Mouse (Mus musculus): ENCODE measurements around the gene Pdia4. TPM values are rescaled to one million over a fixed set of nuclear protein-coding genes. Genes with fewer than 3 reads are reported as not detected.

The Pdia4 gene
- polyA plus RNA-seq, 1 experiment from 2014 or later: 209 TPM

DNA sequence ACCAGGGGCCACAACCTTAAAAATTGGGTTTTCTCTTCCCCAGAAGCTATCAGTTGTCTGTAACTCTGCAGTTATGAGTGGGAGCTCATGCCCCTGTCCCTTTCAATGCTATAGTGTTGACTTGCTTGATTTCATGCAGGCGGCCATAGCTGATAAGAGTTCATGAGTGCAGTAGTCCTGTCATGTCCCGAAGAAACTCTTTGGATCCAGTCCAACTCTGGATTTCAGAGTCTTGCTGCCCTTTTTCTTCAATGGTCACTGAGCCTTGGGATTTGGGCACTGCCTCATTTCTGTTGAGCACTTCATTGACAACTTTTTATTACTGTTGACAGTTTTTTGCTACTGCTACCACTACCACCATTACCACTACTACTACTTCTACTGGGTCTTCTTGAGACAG is 24.4 kb upstream of the Pdia4 start:
- H3K36me3 ChIP-seq (ENCODE audit: insufficient read depth, low read length): no peaks in the 10 kb centered on the region
- no peaks in the 10 kb centered on the region for H3K27me3 ChIP-seq (ENCODE audit: insufficient read depth, low read length)
- 67% methylated on average over 2 of the region's 2 CpGs for WGBS
- no peak for ATAC-seq (replicated peaks; ENCODE audit: low FRiP score, low read depth)
- H3K4me3 ChIP-seq (replicated peaks; ENCODE audit: low read depth, low read length): no peak overlapping the region
- DNase-seq (ENCODE audit: low spot score): no peak
- no peaks in the 10 kb centered on the region for H3K9me3 ChIP-seq (replicated peaks; ENCODE audit: low read length)
- no peak overlapping the region for H3K9ac ChIP-seq (ENCODE audit: low read depth, low read length)
- no peak for TF ChIP-seq CTCF (IDR thresholded peaks at IDR 0.05; ENCODE audit: low read depth)
- no peaks in the 10 kb centered on the region for H3K4me1 ChIP-seq (replicated peaks; ENCODE audit: insufficient read depth, low read length)
- no peak overlapping the region for H3K4me2 ChIP-seq (ENCODE audit: low read length)
- no peak overlapping the region for H3K27ac ChIP-seq

DNA sequence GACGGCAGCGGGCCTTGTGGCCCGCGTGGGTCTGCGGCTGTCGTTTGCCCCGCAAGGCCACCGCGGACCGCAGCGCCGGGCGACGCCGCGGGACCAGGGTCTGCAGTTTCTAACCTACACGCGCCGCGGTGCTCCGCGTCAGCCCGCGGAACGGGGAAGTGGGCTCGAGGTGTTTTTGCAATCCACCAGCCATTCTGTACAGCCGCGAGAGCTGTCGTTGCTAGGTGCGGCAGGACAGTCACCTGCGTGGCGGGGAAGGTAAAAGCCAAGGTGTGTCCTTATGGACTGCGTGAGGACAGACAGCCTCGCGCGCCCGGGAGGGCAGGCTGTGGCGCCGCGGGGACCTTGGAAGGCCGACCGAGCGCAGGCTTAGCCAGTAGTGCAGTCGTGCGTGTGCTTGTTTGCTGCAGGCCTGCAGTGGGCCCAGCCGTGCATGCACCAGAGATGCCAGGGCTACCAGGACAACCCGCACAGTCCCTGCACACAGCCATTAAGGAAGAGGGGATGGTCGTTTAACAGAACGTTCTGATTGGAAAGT is 22.8 kb upstream of the Pdia4 start:
- Histone ChIP-seq H3K27ac (peak overlapping the region; percentile 97), H3K4me1 (replicated peaks; ENCODE audit: insufficient read depth, low read length) (no peaks in the 10 kb centered on the region), H3K9ac (ENCODE audit: low read depth, low read length) (peak overlapping the region; percentile 93), H3K9me3 (replicated peaks; ENCODE audit: low read length) (no peaks in the 10 kb centered on the region), H3K4me2 (ENCODE audit: low read length) (peak overlapping the region; percentile 78), H3K27me3 (ENCODE audit: insufficient read depth, low read length) (no peaks in the 10 kb centered on the region), H3K36me3 (ENCODE audit: insufficient read depth, low read length) (no peaks in the 10 kb centered on the region), H3K4me3 (replicated peaks; ENCODE audit: low read depth, low read length) (peak overlapping the region; percentile 83)
- no peak for TF ChIP-seq CTCF (IDR thresholded peaks at IDR 0.05; ENCODE audit: low read depth)
- peak; percentile 73 for DNase-seq (ENCODE audit: low spot score)
- ATAC-seq (replicated peaks; ENCODE audit: low FRiP score, low read depth): peak; percentile 79
- WGBS: under 1% methylated on average over 49 of the region's 49 CpGs

DNA sequence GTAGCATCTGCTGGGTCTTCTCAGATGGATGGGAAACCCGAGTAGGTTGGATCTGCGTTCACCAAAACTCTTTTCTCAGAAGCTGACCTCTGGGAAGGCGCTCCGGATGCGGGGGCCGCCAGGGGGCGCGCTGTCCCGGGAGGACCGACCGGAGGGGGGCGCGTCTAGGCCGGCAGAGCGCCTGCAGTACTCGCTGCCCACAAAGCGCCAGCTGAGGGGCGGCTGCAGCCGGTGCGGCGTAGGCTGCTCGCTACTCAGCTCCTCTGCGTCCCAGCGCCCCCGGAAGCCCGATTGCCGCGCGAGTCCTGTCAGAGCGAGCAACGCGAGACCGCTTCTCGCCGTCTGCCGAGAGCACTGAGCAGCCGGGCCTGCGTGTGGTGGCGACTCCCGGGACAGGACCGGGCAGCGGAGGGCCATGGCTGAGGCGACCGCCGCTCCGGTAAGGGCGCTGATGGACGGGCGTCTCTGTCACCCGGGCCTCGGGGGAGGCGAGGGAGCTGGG is 22.3 kb upstream of the Pdia4 start, which contains the start of gene Zfp398:
Zfp398 (plus strand) TSS at position 180 of the 502 bp plus-strand sequence.
- no peaks in the 10 kb centered on the region for H3K9me3 ChIP-seq (replicated peaks; ENCODE audit: low read length)
- DNase-seq (ENCODE audit: low spot score): peak; percentile 96
- H3K36me3 ChIP-seq (ENCODE audit: insufficient read depth, low read length): no peaks in the 10 kb centered on the region
- TF ChIP-seq CTCF (IDR thresholded peaks at IDR 0.05; ENCODE audit: low read depth): peak; percentile 99
- H3K27me3 ChIP-seq (ENCODE audit: insufficient read depth, low read length): no peaks in the 10 kb centered on the region
- peak within 1 kb of the TSS; percentile 83 for H3K4me3 ChIP-seq (replicated peaks; ENCODE audit: low read depth, low read length)
- no peaks in the 10 kb centered on the region for H3K4me1 ChIP-seq (replicated peaks; ENCODE audit: insufficient read depth, low read length)
- peak within 1 kb of the TSS; percentile 93 for H3K9ac ChIP-seq (ENCODE audit: low read depth, low read length)
- peak within 1 kb of the TSS; percentile 97 for H3K27ac ChIP-seq
- 0% methylated on average over 52 of the region's 52 CpGs for WGBS
- peak within 1 kb of the TSS; percentile 78 for H3K4me2 ChIP-seq (ENCODE audit: low read length)
- ATAC-seq (replicated peaks; ENCODE audit: low FRiP score, low read depth): peak; percentile 95

DNA sequence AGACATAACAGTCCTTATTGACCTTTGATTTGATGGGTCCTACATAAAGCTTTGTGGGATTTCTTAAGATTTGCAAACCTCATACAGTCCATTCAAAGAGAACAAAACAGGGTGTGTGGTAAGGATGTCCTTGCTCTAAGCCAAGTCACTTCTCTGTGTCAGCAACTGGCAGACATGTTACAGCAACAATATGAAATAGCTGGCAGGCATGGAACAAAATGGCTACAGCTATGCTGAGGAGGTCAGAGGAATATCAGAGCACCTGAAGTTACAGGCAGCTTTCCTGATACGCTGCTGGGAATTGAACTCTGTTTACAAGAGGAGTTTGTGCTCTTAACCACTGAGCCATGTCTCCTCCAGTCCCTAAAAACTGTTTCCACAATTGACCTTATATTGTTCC is 19.0 kb upstream of the Pdia4 start:
- Histone ChIP-seq H3K36me3 (ENCODE audit: insufficient read depth, low read length) (no peaks in the 10 kb centered on the region), H3K9ac (ENCODE audit: low read depth, low read length) (no peak overlapping the region), H3K4me1 (replicated peaks; ENCODE audit: insufficient read depth, low read length) (no peaks in the 10 kb centered on the region), H3K9me3 (replicated peaks; ENCODE audit: low read length) (no peaks in the 10 kb centered on the region), H3K4me3 (replicated peaks; ENCODE audit: low read depth, low read length) (no peak overlapping the region), H3K4me2 (ENCODE audit: low read length) (no peak overlapping the region), H3K27me3 (ENCODE audit: insufficient read depth, low read length) (no peaks in the 10 kb centered on the region), H3K27ac (no peak overlapping the region)
- TF ChIP-seq CTCF (IDR thresholded peaks at IDR 0.05; ENCODE audit: low read depth): no peak
- DNase-seq (ENCODE audit: low spot score) (no peak), ATAC-seq (replicated peaks; ENCODE audit: low FRiP score, low read depth) (no peak)
- WGBS: 81% methylated on average over 1 of the region's 1 CpGs

DNA sequence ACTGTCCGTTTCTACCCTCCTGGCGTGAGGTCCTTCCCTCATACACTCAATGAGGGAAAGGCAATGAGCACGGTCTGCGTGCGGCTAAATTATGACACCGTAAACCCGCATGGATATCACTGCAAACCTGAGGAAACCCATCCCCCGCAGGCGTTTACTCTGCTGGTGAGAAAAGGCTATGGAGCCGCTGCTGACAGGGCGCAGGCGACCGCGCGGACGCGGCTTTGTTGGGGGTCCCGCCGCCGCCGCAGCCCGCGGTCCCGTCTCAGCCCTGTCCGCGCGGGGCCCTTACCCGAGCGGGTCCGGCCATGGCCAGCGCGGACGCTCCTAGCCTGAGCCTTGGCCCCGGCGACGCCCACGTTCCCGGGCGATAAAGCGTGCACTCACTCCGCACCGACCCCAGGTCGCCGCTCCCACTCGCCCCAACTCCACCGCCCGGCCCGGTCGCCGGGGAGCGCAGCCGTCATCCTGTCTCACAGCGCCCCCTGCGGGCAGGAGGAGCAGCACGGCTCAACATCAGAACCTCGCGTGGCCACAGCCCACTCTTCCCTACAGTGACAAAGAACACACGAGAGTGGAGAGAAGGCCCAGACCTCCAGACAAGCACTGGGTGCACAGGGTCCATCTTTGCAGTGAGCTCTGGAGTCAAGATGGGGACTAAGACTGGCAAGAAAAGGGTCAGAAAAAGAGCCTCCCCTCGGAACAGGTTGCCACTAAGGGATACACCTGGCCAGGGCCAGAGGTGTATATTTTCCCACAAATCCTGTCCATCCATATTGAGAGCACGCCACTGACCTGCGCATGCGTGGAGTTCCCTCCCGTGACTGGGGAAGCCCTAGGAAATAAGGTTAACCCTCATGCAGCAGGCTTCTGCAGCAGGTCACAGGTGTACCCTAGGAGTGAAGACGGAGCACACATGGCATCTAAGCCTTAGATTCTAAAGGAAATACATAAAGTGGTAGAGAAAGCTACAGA is 17.2 kb upstream of the Pdia4 start, which contains the start of gene Zfp786:
Zfp786 (minus strand) TSS at position 764 of the 975 bp plus-strand sequence.
- peak; percentile 96 for TF ChIP-seq CTCF (IDR thresholded peaks at IDR 0.05; ENCODE audit: low read depth)
- Histone ChIP-seq H3K4me3 (replicated peaks; ENCODE audit: low read depth, low read length) (peak within 1 kb of the TSS; percentile 90), H3K27ac (peak within 1 kb of the TSS; percentile 73), H3K36me3 (ENCODE audit: insufficient read depth, low read length) (no peaks in the 10 kb centered on the region), H3K27me3 (ENCODE audit: insufficient read depth, low read length) (no peaks in the 10 kb centered on the region), H3K4me2 (ENCODE audit: low read length) (peak within 1 kb of the TSS; percentile 89), H3K4me1 (replicated peaks; ENCODE audit: insufficient read depth, low read length) (no peaks in the 10 kb centered on the region), H3K9ac (ENCODE audit: low read depth, low read length) (peak within 1 kb of the TSS; percentile 85), H3K9me3 (replicated peaks; ENCODE audit: low read length) (no peaks in the 10 kb centered on the region)
- WGBS: 2% methylated on average over 61 of the region's 64 CpGs
- ATAC-seq (replicated peaks; ENCODE audit: low FRiP score, low read depth) (peak; percentile 88), DNase-seq (ENCODE audit: low spot score) (peak; percentile 91)

DNA sequence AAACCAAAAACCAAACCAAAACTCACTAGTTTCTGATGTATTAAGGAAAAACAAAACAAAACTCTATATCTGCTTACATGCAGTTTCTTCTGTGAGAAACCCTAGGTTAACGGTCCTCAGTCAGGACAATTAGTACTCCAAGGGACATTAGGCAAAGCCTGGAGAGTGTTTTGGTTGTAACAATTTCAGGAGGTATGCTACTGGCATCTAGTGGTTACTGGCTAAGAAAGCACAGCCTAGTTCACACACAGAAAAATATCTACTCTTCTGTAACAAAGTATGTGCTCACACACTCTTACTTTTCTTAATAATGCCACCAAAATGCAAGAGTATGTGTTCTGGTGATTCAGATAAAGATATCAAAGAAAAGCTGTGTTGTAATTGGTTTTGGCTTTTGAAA is 15.7 kb upstream of the Pdia4 start:
- H3K4me2 ChIP-seq (ENCODE audit: low read length): no peak overlapping the region
- H3K4me3 ChIP-seq (replicated peaks; ENCODE audit: low read depth, low read length): no peak overlapping the region
- no peak for ATAC-seq (replicated peaks; ENCODE audit: low FRiP score, low read depth)

More for the DNA sequence above, 15.7 kb upstream of the Pdia4 start:
- 17% methylated on average over 1 of the region's 1 CpGs for WGBS
- H3K36me3 ChIP-seq (ENCODE audit: insufficient read depth, low read length): no peaks in the 10 kb centered on the region
- H3K27ac ChIP-seq: no peak overlapping the region
- no peak overlapping the region for H3K9ac ChIP-seq (ENCODE audit: low read depth, low read length)
- H3K27me3 ChIP-seq (ENCODE audit: insufficient read depth, low read length): no peaks in the 10 kb centered on the region
- peak; percentile 86 for DNase-seq (ENCODE audit: low spot score)
- no peaks in the 10 kb centered on the region for H3K9me3 ChIP-seq (replicated peaks; ENCODE audit: low read length)
- TF ChIP-seq CTCF (IDR thresholded peaks at IDR 0.05; ENCODE audit: low read depth): peak; percentile 81
- no peaks in the 10 kb centered on the region for H3K4me1 ChIP-seq (replicated peaks; ENCODE audit: insufficient read depth, low read length)
